Mouse (Mus musculus) heart, embryonic 15.5 days (tissue): Measurements from ENCODE around the gene Pltp. TPM values are rescaled to one million over a fixed set of nuclear protein-coding genes. Genes with fewer than 3 reads are reported as not detected.
"Not testable (repeated sequence)": the region's sequence is repeated elsewhere in the genome, so short reads cannot be mapped to it uniquely, and the experiment has no call there.

ENCODE experiments used
- ATAC-seq: fragments of 200-750 bp; cut with Nextera tagmentation; replicated peaks from 2 replicates; pipeline ENCODE4 v1.8.0; 2017; ENCODE audit warnings: low read depth, moderate TSS enrichment; ENCODE audit not compliant: insufficient number of reproducible peaks, insufficient read depth, low FRiP score
- H3K27ac ChIP-seq: fragments of 300-500 bp; sonication (generic); 2 replicates; pipeline ENCODE4 v1.5.1; 2015; ENCODE audit warnings: mild to moderate bottlenecking, inconsistent platforms
- H3K27me3 ChIP-seq: fragments of 300-500 bp; sonication (generic); 2 replicates; pipeline ENCODE4 v1.6.1; 2015; ENCODE audit warnings: inconsistent platforms
- H3K36me3 ChIP-seq: fragments of 300-500 bp; sonication (generic); 2 replicates; pipeline ENCODE4 v1.6.1; 2015; ENCODE audit warnings: mild to moderate bottlenecking, inconsistent platforms
- H3K4me1 ChIP-seq: fragments of 300-500 bp; sonication (generic); replicated peaks from 2 replicates; pipeline ENCODE4 v1.6.1; 2015; ENCODE audit warnings: inconsistent platforms
- H3K4me2 ChIP-seq: fragments of 300-500 bp; sonication (generic); 2 replicates; pipeline ENCODE4 v1.6.1; 2015; ENCODE audit warnings: inconsistent platforms, mild to moderate bottlenecking, moderate library complexity
- H3K4me3 ChIP-seq: fragments of 300-500 bp; sonication (generic); 2 replicates; pipeline ENCODE4 v1.5.1; 2015; ENCODE audit warnings: mild to moderate bottlenecking, inconsistent platforms
- H3K9ac ChIP-seq: fragments of 300-500 bp; sonication (generic); 2 replicates; pipeline ENCODE4 v1.6.1; 2015; ENCODE audit warnings: mild to moderate bottlenecking, inconsistent platforms
- H3K9me3 ChIP-seq: fragments of 300-500 bp; sonication (generic); replicated peaks from 2 replicates; pipeline ENCODE4 v1.6.1; 2016; ENCODE audit warnings: inconsistent platforms
- WGBS: fragments of 180-500 bp; shearing (Covaris S2); methylation state at CpG from one replicate; pipeline ENCODE4 v1.1.7; 2015; ENCODE audit warnings: mixed read lengths; 5-methylcytosine and 5-hydroxymethylcytosine counted together
- polyA plus RNA-seq: library from polyadenylated mRNA; unstranded; fragments of >200 nt; fragmentation: Nextera tagmentation; extraction: Ambion mirVana; gene quantifications from 2 replicates; pipeline ENCODE4 v1.2.1, GENCODE M21; 2015

Pltp gene
- polyA plus RNA-seq, 1 experiment from 2014 or later, result 14.0 TPM

DNA sequence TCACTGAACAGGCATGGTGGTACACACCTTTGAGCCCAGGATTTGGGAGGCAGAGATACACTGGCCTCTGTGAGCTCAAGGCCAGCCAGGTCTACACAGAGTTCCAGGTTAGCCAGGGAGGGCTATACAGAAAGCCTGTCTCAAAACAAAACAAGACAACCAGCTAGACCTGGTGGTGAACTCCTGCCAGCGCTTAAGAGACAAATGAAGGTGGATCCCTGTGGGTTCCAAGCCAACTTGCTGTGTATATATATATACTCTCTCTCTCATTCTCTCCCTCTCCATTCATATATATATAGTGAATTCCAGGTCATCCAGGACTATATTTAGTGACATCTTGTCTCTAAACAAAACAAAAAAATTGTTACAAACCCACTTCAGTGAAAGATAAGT, 53.6 kb downstream of the Pltp start:
- no peaks in the 10 kb centered on the region for H3K9me3 ChIP-seq
- peak overlapping the region; percentile 74 for H3K4me2 ChIP-seq
- H3K27ac ChIP-seq, result no peak overlapping the region
- H3K36me3 ChIP-seq, result peaks cover 33% of the 10 kb centered on the region; the same call in 1 of the 2 replicates
- 56% methylated on average over 1 of the region's 1 CpGs for WGBS
- H3K4me3 ChIP-seq, result peak overlapping the region; percentile 91
- no peaks in the 10 kb centered on the region for H3K27me3 ChIP-seq
- H3K9ac ChIP-seq, result peak overlapping the region; percentile 77
- no peak for ATAC-seq
- peaks cover 24% of the 10 kb centered on the region for H3K4me1 ChIP-seq

DNA sequence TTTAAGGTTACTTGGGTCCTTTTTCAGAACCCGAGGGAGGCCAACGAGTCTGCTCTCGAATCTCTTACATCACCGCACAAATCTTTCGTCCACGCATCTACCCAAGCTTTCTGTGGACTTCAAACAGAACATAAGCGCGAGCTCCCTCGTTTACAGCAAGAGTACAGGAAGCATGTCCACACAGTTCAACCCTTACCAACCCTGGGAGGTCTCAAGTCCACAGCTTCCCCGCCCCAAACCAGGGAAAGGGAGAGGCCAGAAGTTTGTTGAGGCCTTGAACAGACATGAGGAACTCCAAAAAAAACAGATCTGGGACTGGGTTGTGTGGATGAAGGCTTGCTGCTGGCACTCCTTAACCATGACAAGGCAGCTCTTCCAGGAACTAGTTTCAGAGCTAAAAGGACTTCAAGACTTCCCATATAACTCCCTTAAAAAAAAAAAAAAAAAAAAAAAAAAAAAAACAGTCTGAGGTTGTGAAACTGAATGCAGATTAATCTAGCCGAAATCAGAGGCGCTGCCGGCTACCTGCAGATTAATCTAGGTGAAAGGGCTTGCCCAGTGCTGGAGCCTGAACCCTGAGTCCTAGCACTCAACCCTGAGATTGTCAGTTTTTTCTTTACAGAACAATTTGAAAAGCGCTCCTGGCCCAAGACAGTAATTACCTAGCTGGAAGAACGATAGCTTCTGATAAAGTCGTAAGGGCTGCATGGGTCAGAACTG, 54.1 kb downstream of the Pltp start:
- H3K4me3 ChIP-seq, result peak overlapping the region; percentile 91
- peak overlapping the region; percentile 74 for H3K4me2 ChIP-seq
- H3K4me1 ChIP-seq, result peaks cover 24% of the 10 kb centered on the region
- H3K9ac ChIP-seq, result peak overlapping the region; percentile 77
- no peak overlapping the region for H3K27ac ChIP-seq
- no peaks in the 10 kb centered on the region for H3K9me3 ChIP-seq
- H3K36me3 ChIP-seq, result peaks cover 34% of the 10 kb centered on the region; the same call in 1 of the 2 replicates
- 87% methylated on average over 16 of the region's 16 CpGs for WGBS
- no peak for ATAC-seq
- no peaks in the 10 kb centered on the region for H3K27me3 ChIP-seq

DNA sequence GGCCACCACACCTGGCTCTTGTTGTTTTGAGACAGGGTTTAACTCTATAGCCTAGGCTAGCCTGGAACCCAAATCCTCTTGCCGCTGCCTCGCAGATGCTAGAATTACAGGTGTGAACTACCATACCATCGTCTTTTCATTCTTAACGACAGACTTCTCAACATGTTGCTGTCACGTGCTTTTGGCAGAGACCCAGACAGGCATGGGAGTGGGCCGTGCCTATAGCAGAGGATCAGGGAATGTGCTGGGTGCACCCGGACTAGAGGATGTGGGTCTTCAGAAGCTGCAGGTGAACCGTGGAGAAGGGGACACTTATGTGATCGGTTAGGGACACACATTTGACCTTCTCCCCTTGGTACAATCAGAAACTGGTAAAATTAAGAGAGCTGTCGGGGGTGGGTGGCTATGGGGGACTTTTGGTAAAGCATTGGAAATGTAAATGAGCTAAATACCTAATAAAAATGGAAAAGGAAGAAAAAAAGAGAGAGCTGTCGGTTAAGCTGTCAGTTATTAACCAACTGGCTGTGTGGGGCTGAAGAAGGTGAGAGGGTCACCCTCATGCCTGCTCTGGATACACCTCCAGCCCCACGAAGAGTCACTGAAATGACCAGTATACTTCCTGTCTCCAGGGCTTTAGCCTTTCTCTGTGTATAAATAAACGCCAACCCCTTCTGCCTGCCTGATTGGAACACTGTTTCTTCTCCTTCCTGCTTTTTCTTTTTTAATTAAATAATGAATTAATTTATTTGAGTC, 57.1 kb downstream of the Pltp start:
- H3K9ac ChIP-seq, result no peak overlapping the region
- no peaks in the 10 kb centered on the region for H3K9me3 ChIP-seq
- peaks cover 17% of the 10 kb centered on the region for H3K4me1 ChIP-seq
- H3K36me3 ChIP-seq, result peaks cover 51% of the 10 kb centered on the region; the same call in 1 of the 2 replicates
- no peak for ATAC-seq
- no peaks in the 10 kb centered on the region for H3K27me3 ChIP-seq
- no peak overlapping the region for H3K4me2 ChIP-seq
- no peak overlapping the region for H3K27ac ChIP-seq
- WGBS, result 87% methylated on average over 13 of the region's 13 CpGs
- no peak overlapping the region for H3K4me3 ChIP-seq

DNA sequence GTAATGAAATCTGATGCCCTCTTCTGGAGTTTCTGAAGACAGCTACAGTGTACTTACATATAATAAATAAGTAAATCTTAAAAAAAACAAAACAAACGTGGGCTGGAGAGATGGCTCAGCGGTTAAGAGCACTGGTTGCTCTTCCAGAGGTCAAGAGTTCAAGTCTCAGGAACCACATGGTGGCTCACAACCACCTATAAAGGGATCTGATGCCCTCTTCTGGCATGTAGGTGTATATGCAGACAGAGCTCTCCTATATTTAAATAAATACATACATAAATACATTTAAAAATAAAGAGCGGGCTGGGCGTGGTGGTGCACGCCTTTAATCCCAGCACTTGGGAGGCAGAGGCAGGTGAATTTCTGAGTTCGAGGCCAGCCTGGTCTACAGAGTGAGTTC, 59.0 kb downstream of the Pltp start:
- not testable (repeated sequence) for H3K27ac ChIP-seq, H3K4me3 ChIP-seq, H3K4me2 ChIP-seq, H3K9ac ChIP-seq, ATAC-seq, H3K27me3 ChIP-seq, H3K9me3 ChIP-seq
- Histone ChIP-seq H3K36me3 (peaks cover 58% of the 10 kb centered on the region; the same call in 1 of the 2 replicates), H3K4me1 (peaks cover 14% of the 10 kb centered on the region)
- 79% methylated on average over 6 of the region's 6 CpGs for WGBS

DNA sequence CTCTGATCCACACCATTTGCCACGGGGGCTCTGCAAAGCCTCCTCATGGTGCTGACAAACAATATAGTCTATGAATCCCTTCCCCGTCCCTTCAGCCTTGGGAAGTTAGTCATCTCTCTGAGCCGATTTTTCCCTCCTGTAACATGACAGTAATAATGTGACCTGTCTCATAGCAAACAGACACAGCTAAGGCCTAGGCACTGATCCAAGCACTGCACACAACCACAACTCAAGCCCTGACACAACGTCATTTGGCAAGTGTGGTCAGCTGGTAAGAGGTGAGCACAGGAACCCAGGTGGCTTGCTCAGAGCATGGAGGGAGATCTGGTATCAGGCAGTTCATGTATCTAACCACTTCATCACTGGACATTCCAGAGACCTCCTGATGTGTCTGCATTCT, 61.6 kb downstream of the Pltp start:
- no peaks in the 10 kb centered on the region for H3K27me3 ChIP-seq
- no peak overlapping the region for H3K4me2 ChIP-seq
- H3K9ac ChIP-seq, result no peak overlapping the region
- WGBS, result 73% methylated on average over 4 of the region's 4 CpGs
- peaks cover 16% of the 10 kb centered on the region for H3K4me1 ChIP-seq
- H3K9me3 ChIP-seq, result no peaks in the 10 kb centered on the region
- H3K27ac ChIP-seq, result no peak overlapping the region
- H3K36me3 ChIP-seq, result peaks cover 65% of the 10 kb centered on the region
- H3K4me3 ChIP-seq, result no peak overlapping the region
- no peak for ATAC-seq

DNA sequence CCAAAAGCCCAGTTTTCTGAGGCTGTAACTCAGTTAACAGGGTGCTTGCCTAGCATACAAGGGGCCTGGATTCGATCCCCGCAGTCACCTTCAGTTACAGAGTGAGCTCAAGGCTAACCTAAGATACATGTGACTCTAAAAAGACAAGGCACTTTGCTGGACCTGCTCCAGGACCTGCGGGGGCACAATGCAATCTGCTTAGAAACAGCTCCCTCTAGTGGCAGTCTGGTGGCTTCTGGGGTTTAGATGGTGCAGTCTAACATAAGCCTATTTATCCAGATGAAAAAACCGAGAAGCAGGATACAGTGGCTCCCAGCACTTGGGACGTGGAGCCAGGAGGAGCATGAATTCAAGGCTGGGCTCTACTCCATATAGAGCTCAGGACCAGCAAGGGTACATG, 63.2 kb downstream of the Pltp start:
- 26% methylated on average over 5 of the region's 5 CpGs for WGBS
- no peaks in the 10 kb centered on the region for H3K9me3 ChIP-seq
- H3K27me3 ChIP-seq, result no peaks in the 10 kb centered on the region
- no peak overlapping the region for H3K4me2 ChIP-seq
- peaks cover 66% of the 10 kb centered on the region for H3K36me3 ChIP-seq
- no peak overlapping the region for H3K9ac ChIP-seq
- H3K4me1 ChIP-seq, result peaks cover 16% of the 10 kb centered on the region
- H3K4me3 ChIP-seq, result no peak overlapping the region
- peak; percentile 48 for ATAC-seq
- peak overlapping the region; percentile 76 for H3K27ac ChIP-seq

DNA sequence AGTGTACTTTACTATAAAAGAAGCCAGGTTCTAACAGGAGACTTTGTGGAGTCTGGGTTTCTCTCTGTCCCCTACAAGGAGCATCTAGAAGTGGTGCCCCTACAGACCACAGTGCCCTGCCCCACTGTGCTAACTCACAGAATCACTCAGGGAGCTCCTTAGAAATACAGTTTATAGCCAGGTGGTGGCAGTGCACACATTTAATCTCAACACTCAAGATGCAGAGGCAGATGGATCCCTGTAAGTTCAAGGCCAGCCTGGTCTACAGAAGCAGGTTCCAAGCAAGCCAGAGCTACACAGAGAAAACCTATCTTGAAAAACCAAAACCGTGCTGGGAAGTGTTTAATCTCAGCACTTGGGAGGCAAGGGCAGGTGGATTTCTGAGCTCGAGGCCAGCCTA, 63.7 kb downstream of the Pltp start:
- Histone ChIP-seq H3K9ac (no peak overlapping the region), H3K9me3 (no peaks in the 10 kb centered on the region), H3K4me1 (peaks cover 16% of the 10 kb centered on the region), H3K27ac (peak overlapping the region; percentile 76), H3K36me3 (peaks cover 61% of the 10 kb centered on the region), H3K4me2 (no peak overlapping the region), H3K27me3 (no peaks in the 10 kb centered on the region), H3K4me3 (no peak overlapping the region)
- WGBS, result 76% methylated on average over 2 of the region's 2 CpGs
- no peak for ATAC-seq

DNA sequence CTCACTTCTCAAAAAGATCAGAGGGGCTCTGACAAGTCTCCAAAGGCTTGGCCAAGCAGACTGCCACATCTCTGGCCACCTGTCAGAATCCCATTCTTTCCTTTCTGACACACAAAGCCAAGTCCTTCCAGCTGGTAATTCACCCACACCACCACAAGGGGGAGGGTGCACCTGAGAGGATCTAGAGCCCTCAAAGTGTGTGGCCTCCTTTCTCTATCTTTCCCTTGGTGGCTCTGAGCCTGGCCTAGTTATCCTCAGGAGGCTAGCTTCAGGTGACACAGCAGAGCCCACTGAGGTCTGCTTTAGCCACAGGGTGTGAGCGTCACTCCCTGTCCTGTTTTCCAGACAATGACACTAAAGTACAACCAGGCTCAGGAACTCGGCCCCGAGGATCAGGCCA, 64.3 kb downstream of the Pltp start:
- H3K9ac ChIP-seq, result no peak overlapping the region
- WGBS, result 34% methylated on average over 3 of the region's 3 CpGs
- no peak overlapping the region for H3K4me3 ChIP-seq
- H3K27me3 ChIP-seq, result no peaks in the 10 kb centered on the region
- peaks cover 21% of the 10 kb centered on the region for H3K4me1 ChIP-seq
- H3K27ac ChIP-seq, result peak overlapping the region; percentile 76
- H3K36me3 ChIP-seq, result peaks cover 61% of the 10 kb centered on the region
- H3K4me2 ChIP-seq, result no peak overlapping the region
- no peaks in the 10 kb centered on the region for H3K9me3 ChIP-seq
- ATAC-seq, result no peak

DNA sequence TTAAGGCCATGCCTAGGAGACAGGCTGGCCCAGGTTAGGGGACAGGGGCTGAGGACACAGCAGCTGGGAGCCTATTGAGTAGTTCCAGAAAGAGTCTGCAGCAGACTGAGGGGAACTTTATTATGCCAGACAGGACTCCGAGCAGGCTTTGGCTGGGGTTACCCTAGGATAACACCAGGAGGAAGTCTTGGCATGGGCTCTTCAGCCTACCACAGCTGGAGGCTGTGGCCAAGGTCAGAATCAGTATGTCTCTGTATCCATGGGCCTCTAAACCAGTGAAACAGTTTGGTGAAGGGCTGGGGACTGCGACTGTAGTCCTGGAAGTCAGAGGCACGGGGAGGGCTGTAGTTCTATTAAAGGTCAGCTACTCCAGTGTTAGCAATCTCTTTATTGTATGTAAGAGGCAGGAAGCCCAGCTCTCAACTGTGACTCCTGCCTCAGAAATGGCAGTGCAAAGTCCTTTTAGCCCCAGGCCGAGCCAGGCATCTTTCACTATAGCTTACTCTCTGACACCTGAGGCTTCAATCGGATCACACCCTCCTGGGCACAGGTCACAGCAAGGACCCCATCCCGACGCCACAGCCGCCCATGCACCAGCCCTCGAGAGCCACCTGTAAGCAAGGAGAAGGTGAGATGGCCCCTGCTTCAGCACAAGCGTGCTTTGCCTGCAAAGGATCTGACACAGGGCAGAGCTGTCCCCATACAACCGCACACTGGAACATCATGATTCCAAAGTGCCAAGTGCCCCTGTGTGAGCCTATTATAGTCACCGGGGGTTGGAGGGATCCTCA, 64.9 kb downstream of the Pltp start:
- H3K36me3 ChIP-seq, result peaks cover 55% of the 10 kb centered on the region
- peaks cover 25% of the 10 kb centered on the region for H3K4me1 ChIP-seq
- no peak for ATAC-seq
- no peaks in the 10 kb centered on the region for H3K27me3 ChIP-seq
- no peak overlapping the region for H3K4me3 ChIP-seq
- no peaks in the 10 kb centered on the region for H3K9me3 ChIP-seq
- no peak overlapping the region for H3K4me2 ChIP-seq
- peak overlapping the region; percentile 76 for H3K27ac ChIP-seq
- no peak overlapping the region for H3K9ac ChIP-seq
- WGBS, result 83% methylated on average over 12 of the region's 12 CpGs

DNA sequence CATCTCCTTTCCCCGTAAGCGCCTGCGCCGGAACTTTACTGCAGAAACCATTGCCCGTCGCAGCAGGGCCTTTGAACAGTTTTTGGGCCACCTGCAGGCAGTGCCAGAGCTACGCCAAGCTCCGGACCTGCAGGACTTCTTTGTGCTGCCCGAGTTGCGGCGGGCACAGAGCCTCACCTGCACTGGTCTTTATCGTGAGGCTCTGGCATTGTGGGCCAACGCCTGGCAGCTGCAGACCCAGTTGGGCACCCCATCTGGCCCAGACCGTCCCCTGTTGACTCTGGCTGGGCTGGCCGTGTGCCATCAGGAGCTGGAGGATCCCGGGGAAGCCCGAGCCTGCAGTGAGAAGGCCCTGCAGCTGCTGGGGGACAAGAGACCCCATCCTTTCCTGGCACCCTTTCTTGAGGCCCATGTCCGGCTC, 65.7 kb downstream of the Pltp start:
- Histone ChIP-seq H3K4me3 (no peak overlapping the region), H3K27me3 (no peaks in the 10 kb centered on the region), H3K36me3 (peaks cover 49% of the 10 kb centered on the region), H3K27ac (no peak overlapping the region), H3K9ac (no peak overlapping the region), H3K4me1 (peaks cover 32% of the 10 kb centered on the region), H3K4me2 (no peak overlapping the region), H3K9me3 (no peaks in the 10 kb centered on the region)
- ATAC-seq, result no peak
- WGBS, result 91% methylated on average over 18 of the region's 18 CpGs

DNA sequence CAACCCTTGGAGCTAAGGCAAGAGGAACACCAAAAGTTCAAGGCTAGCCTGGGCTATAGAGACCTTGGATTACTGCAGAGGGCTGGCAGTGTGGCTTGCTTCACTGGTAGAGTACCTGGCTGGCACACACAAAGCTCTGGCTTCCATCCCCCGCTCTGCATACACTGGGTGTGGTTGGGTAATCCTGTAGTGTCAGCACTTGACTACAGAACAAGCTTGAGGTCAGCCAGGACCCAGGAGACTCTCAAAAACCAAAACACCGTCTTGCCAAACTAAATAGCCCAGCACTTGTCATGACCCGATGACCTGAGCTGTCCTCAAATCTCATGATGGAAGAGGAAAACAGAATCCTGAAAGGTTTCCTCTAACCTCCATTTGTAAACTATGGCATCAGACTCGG, 67.1 kb downstream of the Pltp start:
- no peaks in the 10 kb centered on the region for H3K9me3 ChIP-seq
- no peak overlapping the region for H3K4me2 ChIP-seq
- no peaks in the 10 kb centered on the region for H3K27me3 ChIP-seq
- H3K27ac ChIP-seq, result no peak overlapping the region
- no peak for ATAC-seq
- peaks cover 45% of the 10 kb centered on the region for H3K36me3 ChIP-seq
- peaks cover 37% of the 10 kb centered on the region for H3K4me1 ChIP-seq
- H3K4me3 ChIP-seq, result no peak overlapping the region
- 64% methylated on average over 4 of the region's 4 CpGs for WGBS
- H3K9ac ChIP-seq, result no peak overlapping the region
